Mouse (Mus musculus): ENCODE results near the gene Pate4. TPM values are rescaled to one million over a fixed set of nuclear protein-coding genes. Genes with fewer than 3 reads are reported as not detected.

The Pate4 gene
- total RNA-seq, 4 experiments from 2014 or later: not detected

Other genes starting within 250 kb of the Pate4 start
- gene Cdon, start 190.8 kb downstream of the Pate4 start, total RNA-seq (2022): 10 to 100 TPM in 2 of 4 experiments, 1 to 10 TPM in 2; 8.7 to 12.5 (median 10.3) TPM
- gene Gm1113, start 93.7 kb downstream of the Pate4 start, total RNA-seq (2022): not detected
- 10 to 100 TPM; 17.6 to 19.4 (median 18.3) TPM for gene Ddx25, start 53.4 kb downstream of the Pate4 start, total RNA-seq (2022)
- 10 to 100 TPM; 11.9 to 13.9 (median 12.5) TPM for gene Pus3, start 53.3 kb downstream of the Pate4 start, total RNA-seq (2022)
- gene Pate2, start 41.7 kb downstream of the Pate4 start, total RNA-seq (2022): 1 to 10 TPM in 1 of 4 experiments, under 1 TPM in 3; 0.77 to 1.9 (median 0.79) TPM
- 10 to 100 TPM in 1 of 4 experiments, 1 to 10 TPM in 3; 8.7 to 11.8 (median 9.6) TPM for gene Hyls1, start 41.5 kb downstream of the Pate4 start, total RNA-seq (2022)
- not detected for gene Pate3, start 36.3 kb upstream of the Pate4 start, total RNA-seq (2022)
- gene Pate1, start 75.4 kb upstream of the Pate4 start, total RNA-seq (2022): not detected
- not detected for gene Gm17677, start 129.1 kb upstream of the Pate4 start, total RNA-seq (2022)
- gene Gm17727, start 166.2 kb upstream of the Pate4 start, total RNA-seq (2022): not detected
- not detected for gene Gm27235, start 178.2 kb upstream of the Pate4 start, total RNA-seq (2022)
- gene D730048I06Rik, start 178.2 kb upstream of the Pate4 start, total RNA-seq (2022): not detected
- not detected for gene 9230110F15Rik, start 232.2 kb upstream of the Pate4 start, total RNA-seq (2022)

All from left cerebral cortex, adult 8-10 months (tissue).